15 mouse cellular contexts compared by ENCODE assay signal in genomic region chr14:98886982-98887381, GRCm38 (mm10).
DNase-seq lines count a peak whose midpoint lies in the region; ATAC-seq and TF ChIP-seq lines count a peak whose summit lies in the region.
"Had no signal": no experiment of that assay in that cellular context is flagged by ENCODE, and none has a peak within 500 bp of the region (broad histone marks: within the 10 kb centered on the region; RNA-seq: fewer than 3 reads in every experiment).

No protein-coding gene starts in this region.

- H3K9me3 ChIP-seq in hindbrain, embryonic 14.5 days (ENCODE audit: control insufficient read depth, low read length) = no peaks in the 10 kb centered on the region
- H3K9me3 ChIP-seq in hindbrain, embryonic 16.5 days (ENCODE audit: control insufficient read depth, low read length) = no peaks in the 10 kb centered on the region
- no peaks in the 10 kb centered on the region for H3K9me3 ChIP-seq in lung, embryonic 14.5 days (ENCODE audit: low read depth, low read length)
- H3K9me3 ChIP-seq: embryonic facial prominence, embryonic 15.5 days; kidney, embryonic 15.5 days; midbrain, embryonic 12.5 days; neural tube, embryonic 13.5 days had no signal

- in situ Hi-C loops in Patski (cut with MboI; ENCODE audit: low pct_unique_long_range_greater_than_20kb) = no loop called here

- peak; percentile 69 for DNase-seq in hindbrain, embryonic 14.5 days (ENCODE audit: low spot score)
- peak; percentile 82 for DNase-seq in lung, embryonic 14.5 days
- DNase-seq in lung, postnatal 25 days (ENCODE audit: low spot score) = no peak
- no peak for DNase-seq in Patski (ENCODE audit: low read depth, low spot score)
- peak; percentile 20 for DNase-seq in retina, postnatal 1 day
- no peak for DNase-seq in cerebellum, postnatal 36 days
- DNase-seq in cerebellum, postnatal 4 days (ENCODE audit: low spot score in 2 of 2) = no peak
- DNase-seq: adrenal gland, adult 2 months; right cerebral cortex, postnatal 14 days had no signal

- H3K36me3 ChIP-seq in hindbrain, embryonic 14.5 days (replicated peaks; ENCODE audit: control insufficient read depth, insufficient read depth) = no peaks in the 10 kb centered on the region
- H3K36me3 ChIP-seq in hindbrain, embryonic 16.5 days (ENCODE audit: control insufficient read depth, insufficient read depth, low read length) = no peaks in the 10 kb centered on the region
- no peaks in the 10 kb centered on the region for H3K36me3 ChIP-seq in lung, embryonic 14.5 days (ENCODE audit: insufficient read depth)
- H3K36me3 ChIP-seq: embryonic facial prominence, embryonic 15.5 days; G1E; kidney, embryonic 15.5 days; midbrain, embryonic 12.5 days; neural tube, embryonic 13.5 days had no signal

- no peak overlapping the region for H3K4me2 ChIP-seq in hindbrain, embryonic 14.5 days (replicated peaks)
- no peak overlapping the region for H3K4me2 ChIP-seq in hindbrain, embryonic 16.5 days (ENCODE audit: low read length)
- H3K4me2 ChIP-seq in lung, embryonic 14.5 days = no peak overlapping the region
- H3K4me2 ChIP-seq: embryonic facial prominence, embryonic 15.5 days; kidney, embryonic 15.5 days; midbrain, embryonic 12.5 days; neural tube, embryonic 13.5 days had no signal

- no peak overlapping the region for H3K27ac ChIP-seq in hindbrain, embryonic 14.5 days
- H3K27ac ChIP-seq in hindbrain, embryonic 16.5 days (ENCODE audit: low read depth, low read length) = no peak overlapping the region
- H3K27ac ChIP-seq in lung, embryonic 14.5 days (ENCODE audit: low read depth) = no peak overlapping the region
- H3K27ac ChIP-seq: embryonic facial prominence, embryonic 15.5 days; kidney, embryonic 15.5 days; midbrain, embryonic 12.5 days; neural tube, embryonic 13.5 days had no signal

- H3K9ac ChIP-seq in hindbrain, embryonic 14.5 days = no peak overlapping the region
- H3K9ac ChIP-seq in hindbrain, embryonic 16.5 days (ENCODE audit: low read depth, low read length) = no peak overlapping the region
- no peak overlapping the region for H3K9ac ChIP-seq in lung, embryonic 14.5 days
- H3K9ac ChIP-seq: embryonic facial prominence, embryonic 15.5 days; kidney, embryonic 15.5 days; midbrain, embryonic 12.5 days; neural tube, embryonic 13.5 days had no signal

- H3K27me3 ChIP-seq in hindbrain, embryonic 14.5 days (ENCODE audit: control insufficient read depth, insufficient read depth, low read length) = no peaks in the 10 kb centered on the region
- no peaks in the 10 kb centered on the region for H3K27me3 ChIP-seq in hindbrain, embryonic 16.5 days (replicated peaks; ENCODE audit: control insufficient read depth, insufficient read depth, low read length)
- no peaks in the 10 kb centered on the region for H3K27me3 ChIP-seq in lung, embryonic 14.5 days (ENCODE audit: insufficient read depth, low read length)
- H3K27me3 ChIP-seq in Patski = peaks cover 31% of the 10 kb centered on the region
- H3K27me3 ChIP-seq: embryonic facial prominence, embryonic 15.5 days; kidney, embryonic 15.5 days; midbrain, embryonic 12.5 days; neural tube, embryonic 13.5 days had no signal

- CTCF ChIA-PET in Patski (lab: Charles Lee) = interaction anchor here (0.9 to 1.0 kb wide), 3 partner anchors 14 to 46 kb away, joined by 3 read pairs; no protein-coding TSS in a partner anchor

- no peak overlapping the region for H3K4me3 ChIP-seq in hindbrain, embryonic 14.5 days (replicated peaks; ENCODE audit: low read length)
- no peak overlapping the region for H3K4me3 ChIP-seq in hindbrain, embryonic 16.5 days (ENCODE audit: low read length)
- H3K4me3 ChIP-seq in lung, embryonic 14.5 days (ENCODE audit: low read depth, low read length) = no peak overlapping the region
- H3K4me3 ChIP-seq: embryonic facial prominence, embryonic 15.5 days; kidney, embryonic 15.5 days; midbrain, embryonic 12.5 days; neural tube, embryonic 13.5 days had no signal

- 13% methylated on average over 1 of the region's 1 CpGs for WGBS in hindbrain, embryonic 14.5 days
- WGBS in hindbrain, embryonic 16.5 days = 8% methylated on average over 1 of the region's 1 CpGs
- WGBS in lung, embryonic 14.5 days = 0% methylated on average over 1 of the region's 1 CpGs

- POLR2A ChIA-PET in Patski (lab: Charles Lee) = no interaction called here

- no peaks in the 10 kb centered on the region for H3K4me1 ChIP-seq in hindbrain, embryonic 14.5 days (replicated peaks; ENCODE audit: control insufficient read depth, insufficient read depth, low read length)
- H3K4me1 ChIP-seq in hindbrain, embryonic 16.5 days (ENCODE audit: control insufficient read depth, insufficient read depth, low read depth, low read length) = no peaks in the 10 kb centered on the region
- H3K4me1 ChIP-seq in lung, embryonic 14.5 days (ENCODE audit: insufficient read depth) = no peaks in the 10 kb centered on the region
- H3K4me1 ChIP-seq: embryonic facial prominence, embryonic 15.5 days; midbrain, embryonic 12.5 days; neural tube, embryonic 13.5 days had no signal

- ATAC-seq in hindbrain, embryonic 14.5 days (ENCODE audit: low FRiP score) = no peak
- ATAC-seq in hindbrain, embryonic 16.5 days = no peak
- peak; percentile 69; the same call in 1 of the 2 replicates for ATAC-seq in lung, embryonic 14.5 days (ENCODE audit: insufficient read depth)
- ATAC-seq in Patski = no peak

- peak; percentile 51 for TF ChIP-seq CTCF in lung, embryonic 14.5 days (IDR thresholded peaks at IDR 0.05; ENCODE audit: low read depth)
- TF ChIP-seq CTCF in Patski (IDR thresholded peaks at IDR 0.05) = peak; percentile 49

Comparison
In these comparisons a context has a peak if more than half of its experiments do, and no peak if none do; other contexts are left out.
1. DNase-seq: peak in hindbrain, embryonic 14.5 days (single experiment), lung, embryonic 14.5 days (single experiment) and retina, postnatal 1 day (single experiment); none in lung, postnatal 25 days (single experiment), Patski (single experiment), cerebellum, postnatal 36 days (0 of 2) and cerebellum, postnatal 4 days (0 of 2).